Mouse (Mus musculus): ENCODE measurements around the gene Pde4b. TPM values are rescaled to one million over a fixed set of nuclear protein-coding genes. Genes with fewer than 3 reads are reported as not detected.
A peak's percentile ranks its signal among the peaks of the same experiment; 100 is the strongest.

Pde4b gene
- total RNA-seq, 2 experiments from 2014 or later: 129 to 140 TPM

GRCm38 (mm10) chr4:102351476-102352475 is 264.4 kb downstream of the Pde4b start:
- DNase-seq (ENCODE audit: low spot score in 2 of 2): no peak
- intact Hi-C loops (cut with DNase I): loop anchor here (10.0 kb wide), 1 partner anchor 73 kb away; no protein-coding TSS in a partner anchor

GRCm38 (mm10) chr4:102353641-102354403 is 266.5 kb downstream of the Pde4b start:
- intact Hi-C loops (cut with DNase I): loop anchor here (10.0 kb wide), 1 partner anchor 71 kb away; no protein-coding TSS in a partner anchor
- DNase-seq (ENCODE audit: low spot score in 2 of 2): no peak

GRCm38 (mm10) chr4:102368105-102368735 is 280.9 kb downstream of the Pde4b start:
- DNase-seq (ENCODE audit: low spot score in 2 of 2): no peak
- intact Hi-C loops (cut with DNase I): no loop called here

- intact Hi-C loops (cut with DNase I): no loop called here
These were observed 287.3 kb downstream of the Pde4b start for GRCm38 (mm10) chr4:102374614-102375013.

DNA sequence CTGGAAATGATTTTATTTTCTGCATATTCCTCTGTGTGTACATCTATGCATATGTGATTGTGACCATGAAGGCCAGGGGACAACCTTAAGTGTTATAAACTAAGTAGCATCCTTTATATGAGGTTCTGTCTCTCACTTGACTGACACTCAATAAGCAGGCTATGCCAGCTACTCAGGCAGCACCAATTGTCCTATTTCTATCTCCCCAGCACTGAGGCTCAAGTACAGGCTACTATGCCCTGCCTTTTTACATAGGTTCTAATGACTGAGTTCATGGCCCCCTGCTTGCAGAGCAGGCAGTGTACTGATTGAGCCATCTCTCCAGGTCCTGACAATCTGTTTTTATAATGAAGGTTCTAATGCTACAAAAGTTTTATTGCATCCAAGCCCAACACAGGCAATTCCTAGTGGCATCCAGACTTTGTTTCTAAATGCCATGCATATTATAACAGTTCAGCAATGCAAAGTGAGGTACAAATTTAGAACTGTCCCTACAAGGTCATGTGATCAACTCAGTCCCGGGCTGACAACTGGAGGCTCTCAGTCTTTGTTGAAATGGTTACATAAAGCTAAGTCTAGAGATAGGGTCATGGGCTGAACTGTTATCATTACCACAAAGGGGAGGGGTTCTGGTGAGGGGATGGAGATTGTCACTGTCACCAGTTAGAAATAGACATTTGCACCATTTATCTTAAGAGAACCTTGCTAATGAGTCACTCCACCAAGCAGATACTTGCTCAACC is 295.6 kb downstream of the Pde4b start:
- no peak for DNase-seq (ENCODE audit: low spot score in 2 of 2)
- intact Hi-C loops (cut with DNase I): no loop called here

More at GRCm38 (mm10) chr4:102374614-102375013, 287.3 kb downstream of the Pde4b start:
- no peak for DNase-seq (ENCODE audit: low spot score in 2 of 2)

- DNase-seq (ENCODE audit: low spot score in 2 of 2): no peak
- intact Hi-C loops (cut with DNase I): no loop called here
These were observed 306.3 kb downstream of the Pde4b start for GRCm38 (mm10) chr4:102393605-102394004.

- intact Hi-C loops (cut with DNase I): no loop called here
- DNase-seq (ENCODE audit: low spot score in 2 of 2): no peak
These were observed 310.0 kb downstream of the Pde4b start for GRCm38 (mm10) chr4:102397334-102397733.

GRCm38 (mm10) chr4:102398512-102398911 is 311.2 kb downstream of the Pde4b start:
- no peak for DNase-seq (ENCODE audit: low spot score in 2 of 2)
- intact Hi-C loops (cut with DNase I): no loop called here

DNA sequence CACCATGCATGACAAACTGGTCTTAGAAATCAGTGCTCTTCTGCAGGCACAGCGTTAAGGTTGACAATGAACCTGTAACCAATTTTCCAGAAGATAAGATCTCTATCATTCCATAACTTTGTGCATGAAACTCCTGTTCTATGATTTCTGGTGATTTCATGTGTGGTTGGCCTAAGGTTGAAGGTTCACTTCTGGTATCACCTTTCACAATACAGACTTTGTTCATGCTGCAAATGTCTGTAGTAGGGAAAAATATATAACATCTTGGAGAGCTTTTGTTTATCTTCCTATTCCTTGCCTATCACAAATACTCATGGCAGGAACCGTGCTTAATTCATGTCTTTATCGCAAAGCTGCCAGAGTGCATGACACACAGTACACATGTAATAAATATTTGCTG is 319.5 kb downstream of the Pde4b start:
- intact Hi-C loops (cut with DNase I): no loop called here
- DNase-seq (ENCODE audit: low spot score in 2 of 2): no peak

DNA sequence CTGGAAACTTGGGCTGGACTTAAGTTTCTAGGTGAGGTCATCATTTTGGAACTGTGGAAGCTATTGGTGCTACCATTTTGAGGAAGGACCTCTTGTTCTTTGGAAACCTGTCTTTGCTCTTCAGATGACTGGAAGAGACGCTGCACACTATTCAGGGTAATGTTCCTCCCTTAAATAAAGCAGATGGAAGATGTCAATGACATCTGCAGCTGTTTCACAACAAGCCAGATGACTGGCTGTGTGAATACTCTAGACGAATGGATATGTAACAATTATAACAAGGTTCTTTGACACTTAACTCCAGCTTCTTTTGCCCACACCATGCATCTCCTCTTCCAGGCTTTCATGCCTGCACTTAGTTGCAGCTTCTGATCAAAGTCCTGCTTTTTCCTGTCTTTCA is 320.8 kb downstream of the Pde4b start:
- intact Hi-C loops (cut with DNase I): no loop called here
- DNase-seq (ENCODE audit: low spot score in 2 of 2): no peak

DNA sequence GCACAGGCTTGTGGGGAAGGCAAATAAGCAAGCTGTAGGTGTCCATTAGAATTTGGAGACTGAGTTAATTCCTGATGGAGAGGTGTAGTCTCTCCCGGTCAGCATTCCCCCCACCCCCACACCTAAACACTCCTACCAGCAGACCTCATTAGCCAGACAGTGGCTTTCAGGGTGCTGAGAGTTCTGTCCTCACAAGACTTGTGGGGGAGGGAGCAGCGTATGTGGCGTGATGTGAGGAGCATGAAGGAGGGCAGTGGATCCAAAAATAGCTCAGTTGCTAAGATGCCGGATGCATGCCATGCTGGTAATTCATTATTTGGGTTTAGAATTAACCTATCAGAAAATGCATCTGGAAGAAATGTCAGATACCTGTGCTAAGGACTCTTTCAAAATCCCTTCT is 321.6 kb downstream of the Pde4b start:
- intact Hi-C loops (cut with DNase I): no loop called here
- no peak for DNase-seq (ENCODE audit: low spot score in 2 of 2)

DNA sequence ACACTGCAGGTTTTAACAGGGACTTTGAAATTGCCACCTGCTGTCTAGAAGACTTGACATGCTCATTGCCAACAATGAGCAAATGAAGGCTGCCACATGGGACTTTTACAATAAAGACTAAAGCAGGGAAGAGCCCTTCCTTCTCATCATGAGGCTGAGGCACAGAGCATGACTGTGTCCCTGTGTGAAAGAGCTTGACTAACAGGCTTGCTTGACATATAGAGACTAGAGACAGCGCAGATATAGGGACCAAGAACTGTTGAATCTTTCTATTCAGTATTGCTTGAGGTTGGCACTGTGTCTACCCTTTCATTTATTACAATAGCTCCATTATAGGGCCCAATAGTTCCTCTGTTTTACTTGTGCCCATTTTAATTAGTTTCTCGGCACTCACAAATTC is 325.8 kb downstream of the Pde4b start:
- no peak for DNase-seq (ENCODE audit: low spot score in 2 of 2)
- intact Hi-C loops (cut with DNase I): no loop called here

- DNase-seq (ENCODE audit: low spot score in 2 of 2): no peak
- intact Hi-C loops (cut with DNase I): no loop called here
These were observed 326.5 kb downstream of the Pde4b start for GRCm38 (mm10) chr4:102413794-102414193.

GRCm38 (mm10) chr4:102414610-102415009 is 327.3 kb downstream of the Pde4b start:
- DNase-seq (ENCODE audit: low spot score in 2 of 2): no peak
- intact Hi-C loops (cut with DNase I): no loop called here

DNA sequence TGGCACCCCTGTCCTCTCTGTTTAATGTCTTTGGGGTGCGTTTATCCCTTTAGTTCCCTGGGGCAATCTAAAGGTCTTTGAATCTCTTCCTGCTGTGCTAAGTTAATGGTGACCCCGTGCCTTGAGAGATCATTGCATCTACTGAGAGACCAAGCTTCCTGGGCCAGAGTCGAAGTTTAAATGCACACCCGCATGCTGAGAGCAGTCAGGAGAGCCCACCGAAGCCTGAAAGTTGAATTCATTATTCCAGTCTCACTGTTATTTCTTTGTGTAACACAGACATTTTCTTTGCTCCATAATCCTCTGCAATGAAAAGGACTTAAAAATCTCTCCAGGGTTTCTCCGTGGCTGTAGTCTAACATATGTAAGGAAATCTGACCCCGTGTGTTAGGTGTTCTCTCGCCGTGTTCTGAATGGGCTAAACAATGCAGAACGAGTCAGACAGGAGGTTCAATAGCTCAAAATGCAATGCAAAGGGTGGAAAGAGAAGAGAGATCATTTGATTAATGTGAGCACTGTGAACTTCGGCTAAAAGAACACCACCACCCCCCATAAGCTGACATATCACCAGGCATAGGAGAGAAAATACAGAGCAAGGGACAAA is 333.6 kb downstream of the Pde4b start:
- intact Hi-C loops (cut with DNase I): loop anchor here (10.0 kb wide), 3 partner anchors 54 to 166 kb away; no protein-coding TSS in a partner anchor
- DNase-seq (ENCODE audit: low spot score in 2 of 2): no peak

DNA sequence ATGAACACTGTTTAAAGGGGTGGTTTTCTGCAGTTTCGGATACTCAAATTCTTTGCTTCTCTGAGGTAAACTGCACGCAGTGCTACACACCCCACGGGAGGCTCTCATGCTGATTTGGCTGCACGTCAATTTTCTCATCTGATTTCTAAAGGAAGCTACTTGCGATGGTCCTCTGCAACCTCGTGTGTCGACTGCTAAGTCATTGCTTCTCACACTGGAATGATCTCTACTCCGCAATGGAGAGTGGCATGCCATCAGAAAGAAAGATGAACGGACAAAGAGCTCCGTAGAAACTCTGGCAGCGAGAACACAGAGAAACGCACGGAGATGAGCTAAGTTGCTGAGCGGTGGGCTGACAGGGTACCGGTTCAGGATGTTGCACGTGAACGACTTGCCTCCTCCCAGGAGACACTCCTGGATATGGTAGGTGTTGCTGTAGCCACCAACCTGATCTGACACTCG is 334.1 kb downstream of the Pde4b start:
- intact Hi-C loops (cut with DNase I): loop anchor here (10.0 kb wide), 3 partner anchors 53 to 167 kb away; no protein-coding TSS in a partner anchor
- DNase-seq (ENCODE audit: low spot score in 2 of 2): peak; percentile 41 to 48

GRCm38 (mm10) chr4:102424104-102424503 is 336.8 kb downstream of the Pde4b start:
- intact Hi-C loops (cut with DNase I): loop anchor here (10.0 kb wide), 3 partner anchors 51 to 169 kb away; no protein-coding TSS in a partner anchor
- DNase-seq (ENCODE audit: low spot score in 2 of 2): peak in 1 of 2 experiments; percentile 39

GRCm38 (mm10) chr4:102425422-102425821 is 338.1 kb downstream of the Pde4b start:
- DNase-seq (ENCODE audit: low spot score in 2 of 2): no peak
- intact Hi-C loops (cut with DNase I): loop anchor here (10.0 kb wide), 3 partner anchors 49 to 171 kb away; no protein-coding TSS in a partner anchor

All from left cerebral cortex, postnatal 36 days (tissue).